30 mouse cellular contexts compared by ENCODE assay signal in the genomic region with DNA sequence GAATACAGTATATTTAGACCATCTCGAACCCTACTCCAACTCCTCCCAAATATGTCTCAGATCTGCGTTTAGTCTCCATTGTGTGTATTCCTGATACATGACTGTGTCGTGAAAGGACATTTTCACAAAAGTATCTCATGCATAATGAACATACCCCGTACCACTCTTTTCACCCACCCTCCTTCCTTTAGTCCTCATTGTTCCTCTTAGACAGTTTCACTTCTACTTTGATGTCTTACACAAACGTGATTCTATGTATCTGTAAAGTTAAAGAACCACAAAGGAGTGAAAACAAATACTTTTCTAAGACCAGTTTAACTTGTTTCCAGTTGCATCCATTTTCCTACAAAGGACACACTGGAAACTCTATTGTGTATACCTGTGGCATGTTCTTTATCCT. TPM values are rescaled to one million over a fixed set of nuclear protein-coding genes. Genes with fewer than 3 reads are reported as not detected.
DNase-seq lines count a peak whose midpoint lies in the region; ATAC-seq and TF ChIP-seq lines count a peak whose summit lies in the region.
"Had no signal": no experiment of that assay in that cellular context is flagged by ENCODE, and none has a peak within 500 bp of the region (broad histone marks: within the 10 kb centered on the region; RNA-seq: fewer than 3 reads in every experiment).

No protein-coding gene starts in this region.

- no peak for TF ChIP-seq CTCF in bone marrow macrophage, adult 2 months (IDR thresholded peaks at IDR 0.05; ENCODE audit: low read depth, low read length)

- no peak for TF ChIP-seq POLR2A in bone marrow macrophage, adult 2 months (IDR thresholded peaks at IDR 0.05; ENCODE audit: borderline replicate concordance, low read depth, low read length)

- H3K27ac ChIP-seq in bone marrow macrophage, adult 2 months (ENCODE audit: insufficient read depth, low read depth, low read length), result peak overlapping the region; percentile 90
- H3K27ac ChIP-seq: gastrocnemius, adult 2 months; heart, embryonic 10.5 days; hindbrain, embryonic 12.5 days; hindbrain, postnatal 0 days; liver, embryonic 15.5 days; midbrain, embryonic 10.5 days; midbrain, embryonic 15.5 days had no signal

- peak; percentile 86 for ATAC-seq in megakaryocyte, adult 5-6 weeks (ENCODE audit: poor library complexity, severe bottlenecking)
- ATAC-seq: forebrain, embryonic 16.5 days; hindbrain, postnatal 0 days; intestine, embryonic 16.5 days; midbrain, embryonic 15.5 days; Patski had no signal

- H3K4me3 ChIP-seq in bone marrow macrophage, adult 2 months (ENCODE audit: insufficient read depth, low read length), result no peak overlapping the region
- H3K4me3 ChIP-seq: erythroblast, embryonic 14.5 days; gastrocnemius, adult 2 months; heart, embryonic 10.5 days; hindbrain, embryonic 12.5 days; liver, embryonic 15.5 days; midbrain, embryonic 10.5 days; midbrain, embryonic 15.5 days had no signal

- peaks cover 19% of the 10 kb centered on the region for H3K4me1 ChIP-seq in bone marrow macrophage, adult 2 months (ENCODE audit: control insufficient read depth, insufficient read depth, low read length)
- H3K4me1 ChIP-seq: heart, embryonic 10.5 days; hindbrain, embryonic 12.5 days; midbrain, embryonic 15.5 days had no signal

- DNase-seq in spleen, postnatal 36 days (ENCODE audit: low spot score in 2 of 2), result peak; percentile 21 to 44
- no peak for DNase-seq in spleen, postnatal 4 days (ENCODE audit: low spot score in 2 of 2)
- no peak for DNase-seq in adrenal gland, adult 18-20 months (ENCODE audit: low spot score in 2 of 2)
- DNase-seq in left cerebral cortex, adult 8-10 months (ENCODE audit: low spot score in 2 of 2), result no peak
- no peak for DNase-seq in right cerebral cortex, adult 2 months (ENCODE audit: low spot score in 2 of 2)
- DNase-seq: adrenal gland, postnatal 14 days; cerebellum, adult 11-12 months; cerebellum, adult 9-11 months; gastrocnemius, adult 2 months; gastrocnemius, postnatal 36 days; heart, postnatal 36 days; kidney, adult 8-10 months; kidney, postnatal 10 days; layer of hippocampus, adult 9-11 months; liver; lung, postnatal 4 days; right cerebral cortex, adult 18-20 months; thymus, postnatal 14 days had no signal

RNA-seq across cellular contexts. Expression of a gene that starts 46.9 kb away (rescaled TPM):
- 30.0 and 30.7 TPM in 2 replicates for polyA plus RNA-seq in bone marrow macrophage, adult 2 months (2012; ENCODE audit: insufficient read depth, insufficient read length, missing spikeins)
- 35.8 and 39.5 TPM in 2 replicates for total RNA-seq in megakaryocyte, adult 5-6 weeks (2015)
- total RNA-seq in megakaryocyte, adult 5-6 weeks (2017), result 30.7 and 40.8 TPM in 2 replicates
- 10 to 100 TPM; 40.4 to 41.0 TPM for total RNA-seq in adrenal gland, adult 18-20 months (2021)
- 10 to 100 TPM; 33.3 to 42.1 (median 36.7) TPM for total RNA-seq in left cerebral cortex, adult 8-10 months (2022)

Comparison
In these comparisons a context has a peak if more than half of its experiments do, and no peak if none do; other contexts are left out.
1. DNase-seq: peak in spleen, postnatal 36 days (2 of 2); none in spleen, postnatal 4 days (0 of 2), adrenal gland, adult 18-20 months (0 of 2), left cerebral cortex, adult 8-10 months (0 of 2) and right cerebral cortex, adult 2 months (0 of 2).